Mouse (Mus musculus) layer of hippocampus, adult 8-10 months (tissue): ENCODE results near the gene Pramef25. TPM values are rescaled to one million over a fixed set of nuclear protein-coding genes. Genes with fewer than 3 reads are reported as not detected.
"Not testable (repeated sequence)": the region's sequence is repeated elsewhere in the genome, so short reads cannot be mapped to it uniquely, and the experiment has no call there.

ENCODE experiments used
- DNase-seq, 2 experiments: peaks; one replicate each; pipeline ENCODE4 v3.0.0; 2022; ENCODE audit warnings: low spot score in 2 of 2
- total RNA-seq, 4 experiments: library from RNA; stranded (reverse); gene quantifications; 2 replicates each; pipeline ENCODE4 v1.2.4; 2022

Pramef25 gene
- not detected for total RNA-seq

GRCm38 (mm10) chr4:143950916-143951315 is at the start of gene Pramef25:
Gene Pramef25 (minus strand): TSS chr4:143951016.
- not testable (repeated sequence) for DNase-seq

- not testable (repeated sequence) for DNase-seq
These were observed 43.5 kb upstream of the Pramef25 start, which contains the start of gene Pramef17 for GRCm38 (mm10) chr4:143994269-143994668. Gene Pramef17 (minus strand): TSS chr4:143994369.

- peak; percentile 69 to 75 for DNase-seq
These were observed 37.3 kb upstream of the Pramef25 start for GRCm38 (mm10) chr4:143988126-143988525.

GRCm38 (mm10) chr4:143987475-143987941 is 36.7 kb upstream of the Pramef25 start:
- peak; percentile 44 to 66 for DNase-seq

- peak; percentile 55 to 66 for DNase-seq
These were observed 34.9 kb upstream of the Pramef25 start for GRCm38 (mm10) chr4:143985733-143986132.

GRCm38 (mm10) chr4:143985165-143985564 is 34.3 kb upstream of the Pramef25 start:
- DNase-seq = peak; percentile 10 to 24

GRCm38 (mm10) chr4:143983446-143983845 is 32.6 kb upstream of the Pramef25 start:
- DNase-seq = not testable (repeated sequence)

GRCm38 (mm10) chr4:143966850-143967249 is 16.0 kb upstream of the Pramef25 start, which contains the start of gene Gm13101:
Gene Gm13101 (minus strand): TSS chr4:143966950.
- not testable (repeated sequence) for DNase-seq

- DNase-seq = not testable (repeated sequence)
These were observed 50.5 kb downstream of the Pramef25 start, which contains the start of gene Pramef6 for GRCm38 (mm10) chr4:143900280-143900679. Gene Pramef6 (minus strand): TSS chr4:143900380.

Other genes with a start within 250 kb of the Pramef25 start
- not detected for gene Gm13089, start 248.3 kb downstream of the Pramef25 start, total RNA-seq
- not detected for gene Gm13078, start 231.6 kb downstream of the Pramef25 start, total RNA-seq
- not detected for gene Gm13023, start 161.7 kb downstream of the Pramef25 start, total RNA-seq
- not detected for gene Gm13084, start 134.9 kb downstream of the Pramef25 start, total RNA-seq
- not detected for gene Gm13103, start 104.5 kb downstream of the Pramef25 start, total RNA-seq
- gene Pramef6, start 50.6 kb downstream of the Pramef25 start, total RNA-seq = not detected
- not detected for gene Gm13101, start 15.9 kb upstream of the Pramef25 start, total RNA-seq
- gene Pramef17, start 43.4 kb upstream of the Pramef25 start, total RNA-seq = not detected
- not detected for gene Pramel4, start 108.1 kb upstream of the Pramef25 start, total RNA-seq
- gene Gm13102, start 155.5 kb upstream of the Pramef25 start, total RNA-seq = not detected
- gene Oog3, start 211.6 kb upstream of the Pramef25 start, total RNA-seq = not detected
- not detected for gene Oog2, start 239.7 kb upstream of the Pramef25 start, total RNA-seq